Mouse (Mus musculus): ENCODE measurements around the gene Cnpy3.

DNA sequence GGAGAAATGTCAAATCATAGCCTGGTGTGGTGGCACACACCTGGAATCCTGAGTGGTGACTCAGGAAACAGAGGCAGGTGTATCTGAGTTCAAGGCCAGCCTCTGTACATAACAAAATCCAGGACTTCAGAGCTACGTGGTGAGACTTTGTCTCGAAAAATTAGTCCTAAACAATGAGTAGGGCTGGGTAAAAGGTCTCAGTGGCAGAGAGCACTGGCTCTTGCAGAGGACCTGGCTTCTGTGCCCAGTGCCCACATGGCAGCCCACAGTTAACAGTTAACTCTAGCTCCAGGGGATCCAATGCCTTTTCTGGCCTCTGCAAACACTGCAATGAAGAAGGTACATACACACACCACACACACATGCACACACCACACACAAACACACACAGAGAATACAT, 4.2 kb downstream of the Cnpy3 start:
- TF ChIP-seq CTCF (IDR thresholded peaks at IDR 0.05), result no peak
- TF ChIP-seq EP300 (IDR thresholded peaks at IDR 0.05; ENCODE audit: insufficient read depth, low read depth, low read length), result no peak

All from heart, adult 2 months (tissue).